Mouse (Mus musculus) thymus, adult 2 months (tissue): Measurements from ENCODE around the gene Nelfa.

ENCODE experiments used
- CTCF ChIP-seq: fragments of 200-500 bp; IDR thresholded peaks from 2 replicates; pipeline ENCODE4 v1.5.1; 2012; ENCODE audit warnings: mild to moderate bottlenecking, control low read depth, low read length, moderate library complexity, borderline replicate concordance; ENCODE audit not compliant: control insufficient read depth, poor library complexity, insufficient read depth; ENCODE audit errors: extremely low read depth
- POLR2A ChIP-seq: fragments of 200-500 bp; IDR thresholded peaks from 2 replicates; pipeline ENCODE4 v1.6.1; 2012; ENCODE audit warnings: mild to moderate bottlenecking, low read length, control low read depth, moderate library complexity; ENCODE audit not compliant: control insufficient read depth, poor library complexity, insufficient read depth; ENCODE audit errors: extremely low read depth

GRCm38 (mm10) chr5:33935700-33936111 lies 507 bp downstream of the Nelfa start:
- no peak for TF ChIP-seq CTCF
- no peak for TF ChIP-seq POLR2A
